Mouse (Mus musculus) mouse embryonic stem cell (cell line): ENCODE results near the gene Tubgcp4.

Source experiments
- in situ Hi-C, 2 experiments: fragments of 300-500 bp; cut with MboI; formaldehyde crosslinking; loops; 1 replicate in 1 of 2; 3 replicates in 1 of 2; pipeline ENCODE4 v1.14.3; 2019 to 2020; ENCODE audit warnings: low sequenced_read_pairs in 2 of 2, low pct_unique_long_range_greater_than_20kb in 1 of 2, mixed read lengths in 1 of 2; ENCODE audit not compliant: unreplicated experiment in 1 of 2

Tubgcp4 gene

GRCm38 (mm10) chr2:121183431-121183830 lies 13.0 kb downstream of the Tubgcp4 start:
- in situ Hi-C loops, result loop anchor here in 1 of 2 experiments (10.0 kb wide), 1 partner anchor 221 kb away; no protein-coding TSS in a partner anchor

GRCm38 (mm10) chr2:121184142-121184541 lies 13.7 kb downstream of the Tubgcp4 start:
- in situ Hi-C loops, result loop anchor here in 1 of 2 experiments (10.0 kb wide), 1 partner anchor 221 kb away; no protein-coding TSS in a partner anchor

DNA sequence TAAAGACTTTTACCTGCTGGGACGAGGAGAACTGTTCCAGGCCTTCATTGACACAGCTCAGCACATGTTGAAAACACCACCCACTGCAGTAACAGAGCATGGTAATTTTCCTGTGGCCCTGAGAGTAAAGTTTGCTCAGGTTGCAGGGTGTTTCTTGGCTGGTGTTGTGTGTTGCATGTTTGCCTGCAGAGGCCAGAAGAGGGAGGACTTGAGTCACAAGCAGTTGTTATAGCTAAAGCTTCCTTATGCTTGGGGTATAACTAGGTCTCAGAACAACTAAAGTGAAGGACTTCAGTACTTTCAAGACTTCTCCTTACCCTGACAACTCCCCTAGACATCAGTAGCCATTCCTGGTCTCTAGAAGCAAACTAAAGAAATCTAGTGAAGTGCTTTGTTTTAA lies 18.1 kb downstream of the Tubgcp4 start:
- in situ Hi-C loops, result loop anchor here in 1 of 2 experiments (10.0 kb wide), 1 partner anchor 216 kb away; no protein-coding TSS in a partner anchor

- in situ Hi-C loops, result no loop called here
Measured at GRCm38 (mm10) chr2:121195466-121195865, 25.0 kb downstream of the Tubgcp4 start.

- in situ Hi-C loops, result no loop called here
Measured at GRCm38 (mm10) chr2:121204276-121204675, 33.8 kb downstream of the Tubgcp4 start.

DNA sequence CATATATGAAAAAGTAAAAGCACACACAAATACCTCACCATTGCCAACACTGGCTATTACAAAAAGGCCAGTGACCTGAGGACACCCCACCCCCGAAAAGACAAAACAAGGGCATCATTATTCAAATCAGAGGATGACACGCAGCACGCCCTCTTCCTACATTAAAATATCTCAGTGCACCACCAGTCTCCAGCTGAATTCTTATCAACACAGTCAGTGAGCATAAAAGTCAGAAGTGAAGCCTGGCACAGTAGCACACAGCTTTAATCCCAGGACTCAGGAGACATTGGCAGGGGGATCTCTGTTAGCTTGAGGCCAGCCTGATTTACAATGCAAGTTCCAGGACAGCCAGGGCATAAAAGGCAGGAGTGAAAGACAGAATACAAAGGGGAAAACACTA lies 36.1 kb downstream of the Tubgcp4 start:
- in situ Hi-C loops, result no loop called here

GRCm38 (mm10) chr2:121214491-121214890 lies 44.0 kb downstream of the Tubgcp4 start:
- in situ Hi-C loops, result no loop called here

GRCm38 (mm10) chr2:121219177-121219576 lies 48.7 kb downstream of the Tubgcp4 start:
- in situ Hi-C loops, result no loop called here

DNA sequence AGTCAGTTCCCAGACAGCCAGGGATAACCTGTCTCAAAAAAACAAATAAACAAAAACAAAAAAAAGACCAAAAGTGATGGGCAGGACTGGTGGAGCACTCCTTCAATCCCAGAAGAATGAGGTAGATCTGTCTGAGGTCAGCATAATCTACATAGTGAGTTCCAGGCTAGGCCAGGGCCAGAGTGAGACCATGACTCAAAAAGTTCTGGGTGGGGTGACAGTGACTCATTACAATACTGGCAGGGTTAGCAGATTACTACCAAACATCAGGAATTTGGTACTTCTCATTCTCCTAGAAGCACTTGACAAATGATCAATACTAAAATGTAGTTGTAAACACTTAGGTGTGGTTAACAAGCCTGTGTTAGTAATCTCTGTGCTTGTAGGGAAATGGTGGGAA lies 49.5 kb downstream of the Tubgcp4 start:
- in situ Hi-C loops, result no loop called here

GRCm38 (mm10) chr2:121223010-121223409 lies 52.6 kb downstream of the Tubgcp4 start:
- in situ Hi-C loops, result no loop called here

- in situ Hi-C loops, result no loop called here
Measured at GRCm38 (mm10) chr2:121228135-121228534, 57.7 kb downstream of the Tubgcp4 start.

- in situ Hi-C loops, result no loop called here
Measured at GRCm38 (mm10) chr2:121235460-121236072, 65.1 kb downstream of the Tubgcp4 start.

- in situ Hi-C loops, result no loop called here
Measured at GRCm38 (mm10) chr2:121239426-121239825, 69.0 kb downstream of the Tubgcp4 start.

GRCm38 (mm10) chr2:121244099-121244498 lies 73.6 kb downstream of the Tubgcp4 start:
- in situ Hi-C loops, result no loop called here
